Mouse (Mus musculus): Measurements from ENCODE around the gene Grk5. TPM values are rescaled to one million over a fixed set of nuclear protein-coding genes. Genes with fewer than 3 reads are reported as not detected.
A peak's percentile ranks its signal among the peaks of the same experiment; 100 is the strongest.
"Not testable (repeated sequence)": the region's sequence is repeated elsewhere in the genome, so short reads cannot be mapped to it uniquely, and the experiment has no call there.

The Grk5 gene
- 3.6 and 3.7 TPM in 2 replicates for polyA plus RNA-seq (2014; fragmentation: Nextera tagmentation; extraction: Ambion mirVana)

DNA sequence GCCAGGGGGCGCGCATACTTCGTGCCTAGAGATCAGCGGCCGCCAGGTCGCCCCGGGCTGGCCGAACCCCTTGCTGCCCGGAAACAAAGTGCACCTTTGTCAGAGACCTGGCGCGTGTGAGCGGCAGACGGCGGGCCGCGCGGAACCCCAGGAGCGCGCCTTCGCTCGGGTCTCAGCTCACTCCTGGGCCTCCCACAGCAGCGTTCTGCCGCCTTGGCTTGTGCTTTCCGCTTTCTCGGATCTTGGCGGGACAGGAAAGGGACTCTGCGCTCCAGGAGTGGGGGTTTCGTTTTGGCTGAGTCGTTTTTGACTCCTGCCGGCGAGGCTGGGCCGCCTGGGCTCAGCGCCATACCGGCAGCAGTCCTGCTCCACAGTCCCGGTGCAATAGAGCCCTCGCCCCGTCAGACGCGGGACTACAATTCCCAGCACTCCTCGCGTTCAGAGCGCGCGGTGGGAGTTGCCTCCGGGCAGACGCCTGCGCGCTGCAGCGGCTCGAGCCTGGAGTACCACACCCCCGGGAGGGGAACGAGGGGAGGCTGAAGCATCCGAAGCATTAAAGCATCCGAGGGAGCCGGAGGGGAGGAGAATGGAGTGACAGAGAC is at the start of gene Grk5:
Gene Grk5 (plus strand): TSS at position 36 of the 602 bp plus-strand sequence.
- no peaks in the 10 kb centered on the region for H3K9me3 ChIP-seq (ENCODE audit: control insufficient read depth, low read length)
- H3K9ac ChIP-seq (replicated peaks; ENCODE audit: low read length) = peak within 1 kb of the TSS; percentile 83
- under 1% methylated on average over 55 of the region's 55 CpGs for whole genome bisulfite sequencing
- H3K4me1 ChIP-seq (ENCODE audit: control insufficient read depth, insufficient read depth, low read length) = peaks cover 8% of the 10 kb centered on the region; the same call in 1 of the 2 replicates
- DNase-seq (peak; percentile 98), ATAC-seq (ENCODE audit: low FRiP score, low TSS enrichment) (peak; percentile 98)
- peak within 1 kb of the TSS; percentile 62 for H3K4me2 ChIP-seq (ENCODE audit: low read length)
- H3K36me3 ChIP-seq (ENCODE audit: control insufficient read depth, insufficient read depth, low read length) = no peaks in the 10 kb centered on the region
- H3K27ac ChIP-seq (replicated peaks; ENCODE audit: low read depth, low read length) = peak within 1 kb of the TSS; percentile 94
- peak within 1 kb of the TSS; percentile 81 for H3K4me3 ChIP-seq (replicated peaks; ENCODE audit: low read depth, low read length)
- no peaks in the 10 kb centered on the region for H3K27me3 ChIP-seq (ENCODE audit: control insufficient read depth, insufficient read depth, low read length)

DNA sequence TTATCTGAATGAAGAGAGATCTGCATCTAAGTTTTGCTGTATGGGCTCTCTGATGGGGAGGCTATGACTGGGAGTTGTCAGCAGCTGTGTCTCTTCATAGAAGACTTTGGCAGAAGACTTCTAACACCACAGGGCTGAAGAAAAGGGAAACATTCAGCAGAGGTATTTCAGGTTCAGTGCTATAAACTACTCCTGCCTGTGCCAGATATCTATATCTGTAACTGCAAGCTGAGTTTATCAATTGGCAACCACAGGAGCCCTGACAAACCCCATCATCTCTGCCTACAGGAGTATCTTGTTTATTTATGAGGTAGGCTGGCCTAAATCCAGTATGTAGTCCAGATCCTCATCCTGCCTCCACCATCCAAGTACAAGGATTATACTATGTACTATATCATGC is 46.2 kb upstream of the Grk5 start:
- Histone ChIP-seq H3K4me1 (ENCODE audit: control insufficient read depth, insufficient read depth, low read length) (no peaks in the 10 kb centered on the region), H3K9me3 (ENCODE audit: control insufficient read depth, low read length) (no peaks in the 10 kb centered on the region), H3K27me3 (ENCODE audit: control insufficient read depth, insufficient read depth, low read length) (no peaks in the 10 kb centered on the region), H3K27ac (replicated peaks; ENCODE audit: low read depth, low read length) (no peak overlapping the region), H3K4me2 (ENCODE audit: low read length) (no peak overlapping the region), H3K4me3 (replicated peaks; ENCODE audit: low read depth, low read length) (no peak overlapping the region), H3K36me3 (ENCODE audit: control insufficient read depth, insufficient read depth, low read length) (peaks cover 47% of the 10 kb centered on the region), H3K9ac (replicated peaks; ENCODE audit: low read length) (no peak overlapping the region)
- DNase-seq (no peak), ATAC-seq (ENCODE audit: low FRiP score, low TSS enrichment) (no peak)

DNA sequence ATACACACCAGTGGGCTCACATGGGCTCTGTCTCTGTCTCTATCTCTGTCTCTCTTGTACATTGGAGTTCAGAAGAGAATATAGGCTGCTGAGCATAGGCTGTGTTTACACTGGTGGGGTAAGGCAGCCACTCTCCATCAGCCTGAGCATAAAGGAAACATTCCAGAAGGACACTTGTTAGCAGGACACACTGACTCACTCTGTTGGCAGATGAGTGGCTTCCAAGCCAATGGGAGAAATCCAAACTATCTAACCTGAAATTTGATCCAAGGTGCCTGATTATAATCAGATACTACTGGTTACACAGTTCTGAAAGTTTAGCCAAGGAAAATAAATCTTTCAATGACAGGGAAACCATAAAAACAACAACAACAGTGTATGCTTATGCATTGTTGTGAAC is 43.8 kb upstream of the Grk5 start:
- ATAC-seq (ENCODE audit: low FRiP score, low TSS enrichment) = no peak
- H3K27me3 ChIP-seq (ENCODE audit: control insufficient read depth, insufficient read depth, low read length) = no peaks in the 10 kb centered on the region
- DNase-seq = no peak
- peaks cover 35% of the 10 kb centered on the region for H3K36me3 ChIP-seq (ENCODE audit: control insufficient read depth, insufficient read depth, low read length)
- H3K9me3 ChIP-seq (ENCODE audit: control insufficient read depth, low read length) = no peaks in the 10 kb centered on the region
- H3K27ac ChIP-seq (replicated peaks; ENCODE audit: low read depth, low read length) = no peak overlapping the region
- H3K4me1 ChIP-seq (ENCODE audit: control insufficient read depth, insufficient read depth, low read length) = no peaks in the 10 kb centered on the region
- H3K4me2 ChIP-seq (ENCODE audit: low read length) = no peak overlapping the region
- no peak overlapping the region for H3K4me3 ChIP-seq (replicated peaks; ENCODE audit: low read depth, low read length)
- no peak overlapping the region for H3K9ac ChIP-seq (replicated peaks; ENCODE audit: low read length)

DNA sequence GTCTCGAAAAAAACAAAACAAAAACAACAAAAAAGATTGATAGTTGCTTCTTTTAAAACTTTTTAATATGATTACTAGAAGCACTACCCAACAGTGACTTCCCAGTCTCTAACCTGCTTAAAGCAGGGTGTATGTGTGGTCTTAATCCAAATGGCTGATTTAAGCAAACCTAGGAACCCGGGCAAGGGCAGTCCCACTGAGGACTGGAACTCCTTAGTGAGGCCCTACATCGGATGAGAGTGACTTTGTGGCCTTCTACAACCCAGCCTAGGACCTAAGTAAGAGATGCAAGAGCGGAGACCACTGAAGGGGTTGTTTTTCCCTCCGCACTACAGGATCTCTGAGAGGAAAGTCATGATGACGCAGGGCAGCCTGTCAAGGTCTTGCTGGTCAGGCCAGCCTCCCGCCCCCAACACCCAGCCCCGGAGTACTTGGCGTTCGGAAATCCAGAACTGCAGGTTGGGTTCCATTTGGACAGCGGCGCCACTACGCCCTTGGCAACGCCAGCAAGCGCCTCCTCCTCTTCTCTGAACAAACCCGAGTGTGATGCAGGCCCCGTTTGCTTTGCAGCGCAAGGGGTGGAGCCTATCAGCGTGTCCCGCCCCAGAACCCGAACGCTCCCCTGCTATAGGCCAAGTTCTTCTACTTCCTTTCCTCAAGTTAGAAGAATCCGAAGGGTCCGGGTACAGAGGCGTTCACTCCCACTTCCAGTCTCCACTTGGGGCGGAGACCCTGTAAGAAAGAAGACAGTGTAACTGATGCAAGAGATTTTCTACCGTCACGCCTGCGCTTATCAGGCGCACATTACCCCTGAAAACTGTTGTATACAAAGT is 28.5 kb upstream of the Grk5 start, which contains the start of gene Sfxn4:
Gene Sfxn4 (minus strand): TSS at position 612 of the 833 bp plus-strand sequence.
- peak; percentile 97 for ATAC-seq (ENCODE audit: low FRiP score, low TSS enrichment)
- Histone ChIP-seq H3K4me3 (replicated peaks; ENCODE audit: low read depth, low read length) (peak within 1 kb of the TSS; percentile 53), H3K4me1 (ENCODE audit: control insufficient read depth, insufficient read depth, low read length) (0 out of 2 replicates have a peak, but pooled peaks cover 3% of the 10 kb centered on the region), H3K4me2 (ENCODE audit: low read length) (peak within 1 kb of the TSS; percentile 67), H3K27me3 (ENCODE audit: control insufficient read depth, insufficient read depth, low read length) (no peaks in the 10 kb centered on the region), H3K9me3 (ENCODE audit: control insufficient read depth, low read length) (no peaks in the 10 kb centered on the region), H3K9ac (replicated peaks; ENCODE audit: low read length) (peak within 1 kb of the TSS; percentile 65), H3K36me3 (ENCODE audit: control insufficient read depth, insufficient read depth, low read length) (0 out of 2 replicates have a peak, but pooled peaks cover 4% of the 10 kb centered on the region), H3K27ac (replicated peaks; ENCODE audit: low read depth, low read length) (peak within 1 kb of the TSS; percentile 66)
- 3% methylated on average over 30 of the region's 30 CpGs for WGBS
- peak; percentile 91 for DNase-seq

- not testable (repeated sequence) for ATAC-seq (ENCODE audit: low FRiP score, low TSS enrichment); H3K4me2 ChIP-seq (ENCODE audit: low read length); H3K9ac ChIP-seq (replicated peaks; ENCODE audit: low read length); H3K4me1 ChIP-seq (ENCODE audit: control insufficient read depth, insufficient read depth, low read length); H3K27me3 ChIP-seq (ENCODE audit: control insufficient read depth, insufficient read depth, low read length); H3K4me3 ChIP-seq (replicated peaks; ENCODE audit: low read depth, low read length); H3K27ac ChIP-seq (replicated peaks; ENCODE audit: low read depth, low read length); H3K9me3 ChIP-seq (ENCODE audit: control insufficient read depth, low read length); DNase-seq
- 94% methylated on average over 4 of the region's 4 CpGs for WGBS
- H3K36me3 ChIP-seq (ENCODE audit: control insufficient read depth, insufficient read depth, low read length) = peaks cover 18% of the 10 kb centered on the region
Observed at GRCm38 (mm10) chr19:60866169-60866568, 23.4 kb upstream of the Grk5 start.

DNA sequence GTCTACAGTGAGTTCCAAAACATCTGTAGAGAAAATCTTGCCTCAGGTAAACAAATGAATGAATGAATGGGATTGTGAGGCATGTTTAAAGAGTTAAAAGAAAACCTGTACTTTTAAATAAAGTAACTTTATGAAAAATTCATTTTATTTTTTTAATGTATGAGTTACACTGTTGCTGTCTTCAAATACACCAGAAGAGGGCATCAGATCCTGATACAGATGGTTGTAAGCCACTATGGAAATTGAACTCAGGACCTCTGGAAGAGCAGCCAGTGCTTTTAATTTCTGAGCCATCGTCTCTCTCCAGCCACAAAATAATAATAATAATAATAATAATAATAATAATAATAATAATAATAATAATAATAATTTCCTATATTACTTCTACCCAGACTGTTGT is 19.1 kb upstream of the Grk5 start:
- peaks cover 3% of the 10 kb centered on the region for H3K4me1 ChIP-seq (ENCODE audit: control insufficient read depth, insufficient read depth, low read length)
- H3K9me3 ChIP-seq (ENCODE audit: control insufficient read depth, low read length) = no peaks in the 10 kb centered on the region
- WGBS = 94% methylated on average over 1 of the region's 1 CpGs
- DNase-seq (no peak), ATAC-seq (ENCODE audit: low FRiP score, low TSS enrichment) (no peak)
- H3K4me2 ChIP-seq (ENCODE audit: low read length) = no peak overlapping the region
- H3K27ac ChIP-seq (replicated peaks; ENCODE audit: low read depth, low read length) = no peak overlapping the region
- H3K9ac ChIP-seq (replicated peaks; ENCODE audit: low read length) = no peak overlapping the region
- peaks cover 14% of the 10 kb centered on the region for H3K36me3 ChIP-seq (ENCODE audit: control insufficient read depth, insufficient read depth, low read length)
- H3K27me3 ChIP-seq (ENCODE audit: control insufficient read depth, insufficient read depth, low read length) = no peaks in the 10 kb centered on the region
- no peak overlapping the region for H3K4me3 ChIP-seq (replicated peaks; ENCODE audit: low read depth, low read length)

DNA sequence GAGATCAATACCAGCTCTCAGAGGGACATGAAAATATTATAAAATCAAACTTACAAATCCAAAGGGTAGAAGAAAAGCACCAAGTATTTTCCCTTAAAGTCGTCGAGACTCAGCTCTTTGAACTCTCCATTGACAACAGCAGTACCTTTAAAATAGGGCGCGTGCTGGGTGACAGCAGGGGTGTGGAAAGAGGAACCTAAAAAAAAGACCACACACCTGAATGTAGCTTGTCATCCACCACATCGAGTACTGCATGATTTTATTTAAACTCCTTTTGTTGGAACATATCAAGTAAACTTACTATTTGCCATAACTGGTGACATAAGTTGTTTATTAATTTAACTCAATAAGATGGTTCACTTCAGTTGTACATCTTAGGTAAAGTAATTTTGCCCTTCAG is 18.2 kb upstream of the Grk5 start:
- H3K36me3 ChIP-seq (ENCODE audit: control insufficient read depth, insufficient read depth, low read length) = peaks cover 14% of the 10 kb centered on the region
- H3K27ac ChIP-seq (replicated peaks; ENCODE audit: low read depth, low read length) = no peak overlapping the region
- no peak overlapping the region for H3K9ac ChIP-seq (replicated peaks; ENCODE audit: low read length)
- ATAC-seq (ENCODE audit: low FRiP score, low TSS enrichment) (no peak), DNase-seq (no peak)
- no peak overlapping the region for H3K4me2 ChIP-seq (ENCODE audit: low read length)
- H3K4me1 ChIP-seq (ENCODE audit: control insufficient read depth, insufficient read depth, low read length) = peaks cover 3% of the 10 kb centered on the region
- H3K9me3 ChIP-seq (ENCODE audit: control insufficient read depth, low read length) = no peaks in the 10 kb centered on the region
- no peak overlapping the region for H3K4me3 ChIP-seq (replicated peaks; ENCODE audit: low read depth, low read length)
- H3K27me3 ChIP-seq (ENCODE audit: control insufficient read depth, insufficient read depth, low read length) = no peaks in the 10 kb centered on the region
- WGBS = 90% methylated on average over 5 of the region's 5 CpGs

GRCm38 (mm10) chr19:60872272-60872671 is 17.3 kb upstream of the Grk5 start:
- H3K27me3 ChIP-seq (ENCODE audit: control insufficient read depth, insufficient read depth, low read length) = no peaks in the 10 kb centered on the region
- no peak overlapping the region for H3K9ac ChIP-seq (replicated peaks; ENCODE audit: low read length)
- DNase-seq = no peak
- no peak for ATAC-seq (ENCODE audit: low FRiP score, low TSS enrichment)
- peaks cover 14% of the 10 kb centered on the region for H3K36me3 ChIP-seq (ENCODE audit: control insufficient read depth, insufficient read depth, low read length)
- no peak overlapping the region for H3K4me2 ChIP-seq (ENCODE audit: low read length)
- 3% methylated on average over 1 of the region's 1 CpGs for WGBS
- H3K4me1 ChIP-seq (ENCODE audit: control insufficient read depth, insufficient read depth, low read length) = peaks cover 3% of the 10 kb centered on the region
- no peaks in the 10 kb centered on the region for H3K9me3 ChIP-seq (ENCODE audit: control insufficient read depth, low read length)
- H3K27ac ChIP-seq (replicated peaks; ENCODE audit: low read depth, low read length) = no peak overlapping the region
- H3K4me3 ChIP-seq (replicated peaks; ENCODE audit: low read depth, low read length) = no peak overlapping the region
